Mouse (Mus musculus) ES-Bruce4 (cell line): ENCODE measurements around the gene Capg.

Source experiments
- CTCF ChIP-seq: IDR thresholded peaks from one replicate; pipeline ENCODE4 v1.8.1; 2011; ENCODE audit warnings: low read depth, low read length
- EP300 ChIP-seq: IDR thresholded peaks from 2 replicates; pipeline ENCODE4 v1.6.1; 2011; ENCODE audit warnings: low read depth, low read length; ENCODE audit not compliant: insufficient read depth
- POLR2A ChIP-seq: IDR thresholded peaks from one replicate; pipeline ENCODE4 v1.8.1; 2011; ENCODE audit warnings: low read length; ENCODE audit not compliant: insufficient read depth

DNA sequence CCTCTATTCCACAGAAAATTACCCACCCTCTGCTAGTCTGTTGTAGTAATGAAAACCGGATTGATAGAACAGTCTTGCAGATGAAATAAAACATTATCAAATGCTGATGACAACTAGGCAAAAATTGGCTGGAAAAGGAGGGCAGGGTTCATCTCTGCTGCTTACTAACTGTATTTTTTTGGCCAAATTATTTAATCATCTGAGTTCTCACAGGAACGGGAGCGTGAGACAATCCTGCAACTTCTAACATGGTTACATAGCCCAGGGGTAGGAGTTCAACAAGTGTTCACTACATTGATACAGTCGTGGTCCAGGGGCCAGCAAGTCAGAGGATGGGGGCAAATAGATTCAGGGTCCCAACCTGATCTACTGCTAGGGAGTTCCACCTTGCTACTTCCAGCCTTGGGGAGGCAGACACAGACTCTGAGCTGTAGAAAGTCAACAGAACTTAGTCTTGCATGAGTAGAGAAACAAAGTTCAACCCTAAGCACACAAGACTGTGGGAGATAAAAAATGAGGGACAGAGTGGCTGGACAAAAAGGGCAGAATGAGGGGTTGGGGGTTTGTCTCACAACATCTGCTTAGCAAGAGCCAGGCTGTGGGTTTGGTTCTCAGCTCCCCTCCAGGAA, 39.1 kb downstream of the Capg start:
- no peak for TF ChIP-seq CTCF
- no peak for TF ChIP-seq EP300
- no peak for TF ChIP-seq POLR2A
